ENCODE assay signal across 16 mouse cellular contexts in the genomic region with DNA sequence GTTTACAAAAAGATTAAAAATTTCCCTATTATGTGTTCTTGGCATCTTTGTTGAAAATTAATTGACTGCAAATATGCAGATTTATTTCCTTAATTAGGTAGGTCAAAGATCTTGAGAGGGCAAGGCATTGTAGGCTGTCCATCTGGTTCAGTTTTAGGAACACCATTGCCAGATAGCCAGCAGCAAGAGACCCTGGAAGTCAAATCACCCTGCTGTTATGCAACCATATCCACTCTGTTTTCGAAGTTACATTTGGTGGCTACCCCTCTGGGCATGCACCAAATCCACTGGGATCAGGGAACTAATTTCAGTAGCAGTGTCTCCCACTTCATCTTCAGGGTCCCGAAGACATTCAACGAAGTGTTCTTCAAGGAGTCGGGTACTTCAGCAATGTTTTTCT.
"Had no signal": no experiment of that assay in that cellular context is flagged by ENCODE, and none has a peak within 500 bp of the region (broad histone marks: within the 10 kb centered on the region; RNA-seq: fewer than 3 reads in every experiment).

No protein-coding gene starts in this region.

- ATAC-seq: lung, postnatal 0 days; midbrain, embryonic 13.5 days; midbrain, embryonic 15.5 days had no signal

- H3K4me3 ChIP-seq: megakaryocyte, embryonic 14.5 days; midbrain, embryonic 13.5 days; midbrain, embryonic 15.5 days; neural tube, embryonic 12.5 days; stomach, embryonic 15.5 days had no signal

- H3K27me3 ChIP-seq: megakaryocyte, embryonic 14.5 days; midbrain, embryonic 13.5 days; midbrain, embryonic 15.5 days; neural tube, embryonic 12.5 days; stomach, embryonic 15.5 days had no signal

- H3K4me2 ChIP-seq: lung, embryonic 14.5 days; midbrain, embryonic 11.5 days; midbrain, embryonic 13.5 days; midbrain, embryonic 15.5 days; neural tube, embryonic 12.5 days; stomach, embryonic 15.5 days had no signal

- H3K36me3 ChIP-seq: midbrain, embryonic 13.5 days; midbrain, embryonic 15.5 days; neural tube, embryonic 12.5 days; stomach, embryonic 15.5 days had no signal

- H3K9me3 ChIP-seq: midbrain, embryonic 13.5 days; midbrain, embryonic 15.5 days; neural tube, embryonic 12.5 days; stomach, embryonic 15.5 days had no signal

- H3K27ac ChIP-seq: macrophage; midbrain, embryonic 13.5 days; midbrain, embryonic 15.5 days; neural tube, embryonic 12.5 days; stomach, embryonic 15.5 days; stomach, postnatal 0 days had no signal

- H3K9ac ChIP-seq: lung, embryonic 14.5 days; midbrain, embryonic 13.5 days; midbrain, embryonic 15.5 days; neural tube, embryonic 12.5 days; stomach, embryonic 15.5 days had no signal

- H3K4me1 ChIP-seq: megakaryocyte, embryonic 14.5 days; midbrain, embryonic 15.5 days; neural tube, embryonic 12.5 days; stomach, embryonic 15.5 days had no signal

- DNase-seq: lung, embryonic 14.5 days; lung, postnatal 14 days; lung, postnatal 36 days; right cerebral cortex, postnatal 14 days; thymus, adult 2 months; thymus, postnatal 25 days; thymus, postnatal 4 days had no signal
